Mouse (Mus musculus) testis, adult 2 months (tissue): ENCODE measurements around the gene Emg1.

Source experiments
- CTCF ChIP-seq: fragments of 200-500 bp; IDR thresholded peaks from 2 replicates; pipeline ENCODE4 v1.5.1; 2012; ENCODE audit warnings: low read depth, mild to moderate bottlenecking, inconsistent platforms, low read length, moderate library complexity; ENCODE audit not compliant: control insufficient read depth, insufficient read depth, insufficient replicate concordance
- POLR2A ChIP-seq: fragments of 200-500 bp; IDR thresholded peaks from 2 replicates; pipeline ENCODE4 v1.6.1; 2012; ENCODE audit warnings: low read depth, mild to moderate bottlenecking, inconsistent platforms, low read length, moderate library complexity; ENCODE audit not compliant: control insufficient read depth

DNA sequence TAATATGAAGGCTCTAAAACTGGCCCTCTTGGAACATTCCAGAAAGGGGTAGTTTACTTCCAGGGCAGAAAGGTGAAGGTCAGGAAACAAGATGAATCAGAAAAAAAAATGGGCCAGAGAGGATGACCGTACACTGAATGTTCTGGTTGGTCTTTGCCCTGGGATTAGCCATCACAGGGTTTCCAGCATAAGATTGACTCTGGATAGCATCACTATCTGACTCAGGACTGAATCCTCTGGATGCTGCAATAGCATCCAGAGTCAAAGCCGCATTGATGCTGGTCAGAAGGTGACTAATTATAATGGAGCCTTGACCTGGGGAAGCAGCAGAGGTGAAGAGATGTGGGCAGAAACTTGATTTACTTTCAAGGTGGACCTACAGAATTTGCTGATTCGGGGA is 23.0 kb downstream of the Emg1 start:
- TF ChIP-seq CTCF (no peak), POLR2A (no peak)
